Mouse (Mus musculus) brain, adult 2 months (tissue): ENCODE data around the gene Gm17651.

Source experiments
- DNase-seq: peaks from one replicate; pipeline ENCODE4 v3.0.0; 2011; ENCODE audit warnings: low read depth, low spot score

Gm17651 gene

GRCm38 (mm10) chr3:97680631-97681320 is 6.3 kb upstream of the Gm17651 start:
- peak; percentile 83 for DNase-seq

GRCm38 (mm10) chr3:97678416-97678815 is 3.9 kb upstream of the Gm17651 start:
- no peak for DNase-seq

GRCm38 (mm10) chr3:97676126-97676525 is 1.6 kb upstream of the Gm17651 start:
- no peak for DNase-seq

DNA sequence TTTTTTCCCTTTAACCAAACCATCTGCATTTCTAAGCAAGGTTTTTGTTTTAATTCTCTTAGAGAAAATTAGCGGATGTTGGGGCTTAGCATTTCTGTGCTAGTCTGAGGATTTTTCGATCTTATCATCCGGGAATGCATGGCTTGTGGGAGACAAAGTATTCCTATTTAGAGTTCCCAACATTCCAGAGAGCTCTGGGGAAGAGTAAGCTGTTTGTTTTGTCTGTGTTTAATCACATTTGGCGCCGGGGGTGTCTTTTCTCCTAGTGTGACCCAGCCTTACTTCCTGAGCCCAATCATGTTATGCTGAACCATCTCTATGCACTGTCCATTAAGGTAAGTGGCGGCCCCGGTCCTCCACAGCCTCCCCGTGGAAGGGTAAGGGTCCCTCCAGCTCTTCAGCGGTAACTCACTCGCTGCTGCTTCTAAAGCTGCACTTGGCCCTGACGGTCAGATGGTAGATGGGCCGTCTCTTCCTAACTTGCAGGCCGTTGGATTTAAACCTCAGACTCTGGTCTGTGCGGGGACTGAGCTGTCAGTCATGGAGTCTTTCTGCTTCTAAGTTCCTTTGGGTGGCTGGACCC is 7.3 kb downstream of the Gm17651 start:
- DNase-seq: no peak

DNA sequence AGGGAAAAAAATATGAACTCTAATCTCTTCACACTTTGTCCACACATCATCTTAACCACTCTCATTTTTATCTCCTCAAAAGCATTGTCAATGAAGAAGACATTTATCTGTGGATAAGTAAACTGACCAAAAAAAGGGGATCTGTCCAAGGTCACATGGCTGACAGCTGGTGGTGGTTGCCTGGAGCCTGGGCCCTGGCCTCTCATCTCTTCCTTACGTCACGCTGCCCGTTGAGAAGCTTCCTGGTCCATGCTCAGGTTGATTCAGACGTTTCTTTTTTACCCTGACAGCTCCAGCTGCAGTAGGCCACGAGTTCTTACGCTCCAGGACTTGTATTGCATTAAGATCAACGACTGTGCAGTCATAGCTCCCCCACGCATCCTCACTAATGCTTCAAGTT is 8.3 kb downstream of the Gm17651 start:
- DNase-seq: no peak

DNA sequence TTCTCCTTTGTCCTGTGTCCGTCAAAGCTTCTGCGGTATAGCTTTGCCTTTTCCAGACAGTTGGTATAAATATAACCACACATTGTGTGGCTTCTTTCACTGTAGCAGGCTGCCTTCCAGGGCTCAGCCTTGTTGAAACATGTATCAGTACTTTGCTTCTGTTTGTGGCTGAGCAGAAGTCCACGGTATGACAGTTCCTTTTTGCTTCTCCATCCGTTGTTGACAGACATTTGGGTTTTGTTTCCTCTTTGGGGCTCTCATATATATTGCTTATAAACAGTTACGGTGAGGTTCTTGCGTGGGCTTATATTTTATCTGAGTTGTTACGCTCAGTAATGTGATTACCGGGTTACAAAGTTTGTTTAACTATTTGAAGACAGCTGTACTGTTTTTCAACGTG is 9.0 kb downstream of the Gm17651 start:
- no peak for DNase-seq

GRCm38 (mm10) chr3:97661206-97661605 is 13.3 kb downstream of the Gm17651 start:
- DNase-seq: peak; percentile 41

- DNase-seq: peak; percentile 64
Observed at GRCm38 (mm10) chr3:97659746-97660145, 14.7 kb downstream of the Gm17651 start.

DNA sequence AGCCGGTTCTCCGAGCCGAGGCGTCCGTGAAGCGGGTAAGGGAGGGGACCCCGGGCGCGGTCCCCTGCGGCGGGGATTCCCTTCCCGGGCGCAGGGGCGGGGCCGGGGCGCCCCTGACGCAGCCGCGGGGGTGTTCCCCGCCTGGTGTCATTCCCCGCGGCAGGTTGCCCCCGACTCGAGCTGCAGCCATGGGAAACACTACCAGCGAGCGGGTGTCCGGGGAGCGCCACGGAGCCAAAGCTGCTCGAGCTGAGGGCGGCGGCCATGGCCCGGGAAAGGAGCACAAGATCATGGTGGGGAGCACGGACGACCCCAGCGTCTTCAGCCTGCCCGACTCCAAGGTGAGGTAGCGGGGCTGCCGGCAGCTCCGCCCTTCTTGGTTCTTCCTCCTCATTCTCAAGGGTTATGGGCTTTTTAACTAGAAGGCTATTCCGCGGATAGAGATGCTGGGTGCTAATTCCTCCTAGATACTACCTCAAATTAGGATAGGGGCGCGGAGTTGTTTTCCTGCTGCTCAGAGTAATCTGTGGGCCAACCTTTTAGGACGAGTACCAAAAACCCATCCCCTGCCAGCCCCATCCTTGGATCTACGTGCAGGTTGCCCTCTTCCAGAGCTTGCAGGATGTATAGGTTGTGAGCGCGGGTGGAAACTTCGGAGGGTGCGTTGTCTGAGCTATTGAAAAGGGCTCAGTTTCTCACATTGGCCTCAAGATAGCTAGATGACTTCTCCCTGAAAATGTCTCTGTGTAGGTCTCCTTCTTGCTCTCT is 15.9 kb downstream of the Gm17651 start:
- peak; percentile 76 for DNase-seq

- peak; percentile 99 for DNase-seq
Observed at GRCm38 (mm10) chr3:97657655-97658411, 16.7 kb downstream of the Gm17651 start, which contains the start of gene Prkab2. Gene Prkab2, plus strand, starts transcription at chr3:97658193.

- no peak for DNase-seq
Observed at GRCm38 (mm10) chr3:97654901-97655300, 19.6 kb downstream of the Gm17651 start.

DNA sequence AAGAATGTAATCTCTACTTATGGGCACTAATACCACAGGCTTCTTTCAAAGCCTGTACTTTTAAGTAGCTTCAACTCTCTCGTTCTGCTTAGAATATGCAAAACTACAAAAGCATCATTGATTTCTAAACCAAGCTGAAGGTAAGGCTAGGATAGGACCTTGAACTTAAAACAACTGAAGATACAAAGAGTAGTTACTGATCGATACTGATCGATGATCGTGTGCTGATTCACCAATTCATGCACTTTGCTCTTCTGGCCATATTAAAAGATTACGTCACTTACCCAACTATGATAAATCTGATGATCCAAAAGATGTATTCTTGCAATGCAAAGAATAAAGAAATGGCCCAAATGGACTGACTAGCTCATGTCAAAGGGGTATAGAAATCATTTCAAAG is 20.7 kb downstream of the Gm17651 start:
- no peak for DNase-seq

GRCm38 (mm10) chr3:97651604-97652003 is 22.9 kb downstream of the Gm17651 start:
- no peak for DNase-seq

GRCm38 (mm10) chr3:97649469-97649868 is 25.0 kb downstream of the Gm17651 start:
- no peak for DNase-seq

DNA sequence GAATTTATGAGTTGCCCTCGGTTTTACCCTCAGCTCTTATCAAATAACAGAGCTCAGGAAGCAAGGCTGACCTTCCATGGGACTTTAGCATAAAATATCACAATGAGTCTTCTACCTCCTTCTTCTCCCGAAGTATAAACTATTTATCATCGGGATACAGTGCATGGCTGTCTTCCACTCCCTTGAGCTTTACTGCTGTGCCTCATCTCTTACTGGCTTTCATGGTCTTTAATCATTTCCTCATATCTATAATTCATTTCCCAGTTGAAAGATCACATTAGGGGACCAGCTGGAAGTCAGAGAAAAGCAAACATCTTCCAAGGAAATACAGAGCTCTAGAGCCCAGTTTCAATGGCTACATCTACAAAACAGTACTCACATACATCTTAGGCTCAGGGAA is 25.5 kb downstream of the Gm17651 start:
- no peak for DNase-seq

GRCm38 (mm10) chr3:97648518-97648917 is 26.0 kb downstream of the Gm17651 start:
- no peak for DNase-seq

DNA sequence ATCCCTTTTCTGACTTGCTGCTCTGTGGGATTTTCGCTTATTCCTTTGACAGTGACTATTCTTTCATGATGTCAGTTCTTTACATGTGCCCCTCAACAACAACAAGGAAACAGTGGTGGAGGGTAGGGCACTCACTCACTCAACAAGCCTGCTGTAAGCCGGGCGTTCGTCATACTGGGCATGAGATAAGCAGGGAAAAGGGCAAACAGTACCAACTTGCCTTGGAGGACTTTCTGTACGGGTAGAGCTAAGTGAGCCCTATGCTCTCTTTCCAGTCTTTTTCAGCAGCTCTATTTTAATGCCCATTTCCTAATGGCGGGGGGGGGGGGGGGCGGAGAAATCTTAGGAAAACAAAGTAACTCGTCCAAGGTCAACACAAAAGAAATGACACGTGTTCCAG is 32.5 kb downstream of the Gm17651 start:
- no peak for DNase-seq

- DNase-seq: no peak
Observed at GRCm38 (mm10) chr3:97641396-97641795, 33.1 kb downstream of the Gm17651 start.

GRCm38 (mm10) chr3:97634288-97634761 is 40.2 kb downstream of the Gm17651 start:
- DNase-seq: peak; percentile 47

GRCm38 (mm10) chr3:97633456-97633855 is 41.0 kb downstream of the Gm17651 start:
- no peak for DNase-seq

- DNase-seq: no peak
Observed at GRCm38 (mm10) chr3:97631258-97631860, 43.1 kb downstream of the Gm17651 start.
